Mouse (Mus musculus): ENCODE results near the gene Bag6. TPM values are rescaled to one million over a fixed set of nuclear protein-coding genes. Genes with fewer than 3 reads are reported as not detected.

Bag6 gene
- polyA plus RNA-seq, 1 experiment: 103 TPM

- WGBS: under 1% methylated on average over 43 of the region's 43 CpGs
Measured at GRCm38 (mm10) chr17:35135591-35136320, 778 bp downstream of the Bag6 start.

GRCm38 (mm10) chr17:35139269-35139668 lies 4.3 kb downstream of the Bag6 start:
- 90% methylated on average over 3 of the region's 3 CpGs for WGBS
- DNase-seq (ENCODE audit: low read depth, low spot score): no peak

More at GRCm38 (mm10) chr17:35135591-35136320, 778 bp downstream of the Bag6 start:
- no peak for DNase-seq (ENCODE audit: low read depth, low spot score)

GRCm38 (mm10) chr17:35140490-35140996 lies 5.6 kb downstream of the Bag6 start:
- no peak for DNase-seq (ENCODE audit: low read depth, low spot score)
- 77% methylated on average over 16 of the region's 16 CpGs for WGBS

- WGBS: 76% methylated on average over 6 of the region's 6 CpGs
- no peak for DNase-seq (ENCODE audit: low read depth, low spot score)
Measured at GRCm38 (mm10) chr17:35141971-35142370, 7.0 kb downstream of the Bag6 start.

DNA sequence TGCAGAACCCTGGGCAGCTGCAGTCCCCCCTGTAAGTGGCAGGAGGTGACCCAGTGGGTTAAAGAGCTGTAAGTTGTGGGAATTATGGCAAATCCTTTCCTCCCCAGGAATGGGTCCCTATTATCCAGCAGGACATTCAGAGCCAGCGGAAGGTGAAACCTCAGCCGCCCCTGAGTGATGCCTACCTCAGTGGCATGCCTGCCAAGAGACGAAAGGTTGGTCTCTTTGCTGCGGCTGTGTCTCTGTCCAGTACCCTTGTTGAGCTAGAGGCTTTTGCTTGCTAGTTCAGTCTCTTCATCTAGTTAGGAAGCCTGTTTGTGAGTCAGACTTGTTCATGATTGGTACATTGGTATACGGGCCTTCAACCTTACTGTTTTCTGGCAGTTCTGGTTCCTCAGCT lies 11.2 kb downstream of the Bag6 start:
- DNase-seq (ENCODE audit: low read depth, low spot score): no peak

GRCm38 (mm10) chr17:35147348-35147747 lies 12.4 kb downstream of the Bag6 start:
- WGBS: 38% methylated on average over 3 of the region's 3 CpGs
- no peak for DNase-seq (ENCODE audit: low read depth, low spot score)

More for the DNA sequence above, 11.2 kb downstream of the Bag6 start:
- WGBS: 80% methylated on average over 5 of the region's 5 CpGs

DNA sequence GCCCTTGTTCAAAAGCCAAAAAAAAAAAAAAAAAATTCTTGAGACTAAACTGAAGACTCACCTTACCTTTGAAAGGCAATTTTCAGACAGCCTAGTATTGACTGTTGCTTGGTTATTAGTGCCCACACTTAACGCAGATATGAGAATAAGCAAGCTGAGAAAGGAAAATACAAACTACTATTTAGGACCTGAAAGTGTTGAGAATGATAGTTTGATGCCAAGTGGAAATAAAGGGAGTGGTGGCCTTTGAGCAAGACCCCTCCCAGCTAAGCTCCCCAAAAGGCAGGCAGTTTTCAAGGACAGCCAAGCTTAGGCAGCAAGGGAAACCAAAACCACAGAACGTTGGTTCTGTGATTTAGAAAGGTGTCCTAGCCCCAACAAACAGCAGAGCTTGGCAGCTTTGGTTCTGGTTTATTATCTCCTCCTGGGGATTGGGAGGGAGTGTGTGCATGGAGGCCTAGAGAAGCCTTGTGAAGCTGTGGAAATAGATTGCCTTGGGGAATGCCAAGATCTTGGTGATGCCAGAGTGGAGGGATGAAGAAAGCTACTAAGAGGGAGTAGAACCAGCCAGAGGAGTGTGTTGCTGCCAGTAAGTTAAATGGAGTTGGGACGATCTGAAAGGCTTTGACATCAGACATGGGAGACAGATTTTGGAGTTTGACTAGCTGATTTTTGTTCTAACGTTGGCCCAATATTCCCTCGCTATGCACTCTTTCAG lies 13.1 kb downstream of the Bag6 start:
- no peak for DNase-seq (ENCODE audit: low read depth, low spot score)
- 47% methylated on average over 5 of the region's 5 CpGs for WGBS

GRCm38 (mm10) chr17:35152121-35152520 lies 17.1 kb downstream of the Bag6 start:
- DNase-seq (ENCODE audit: low read depth, low spot score): no peak
- WGBS: 77% methylated on average over 4 of the region's 4 CpGs

- no peak for DNase-seq (ENCODE audit: low read depth, low spot score)
- 84% methylated on average over 9 of the region's 9 CpGs for WGBS
Measured at GRCm38 (mm10) chr17:35153077-35153476, 18.1 kb downstream of the Bag6 start.

GRCm38 (mm10) chr17:35153931-35154330 lies 19.0 kb downstream of the Bag6 start:
- WGBS: 72% methylated on average over 4 of the region's 4 CpGs
- no peak for DNase-seq (ENCODE audit: low read depth, low spot score)

DNA sequence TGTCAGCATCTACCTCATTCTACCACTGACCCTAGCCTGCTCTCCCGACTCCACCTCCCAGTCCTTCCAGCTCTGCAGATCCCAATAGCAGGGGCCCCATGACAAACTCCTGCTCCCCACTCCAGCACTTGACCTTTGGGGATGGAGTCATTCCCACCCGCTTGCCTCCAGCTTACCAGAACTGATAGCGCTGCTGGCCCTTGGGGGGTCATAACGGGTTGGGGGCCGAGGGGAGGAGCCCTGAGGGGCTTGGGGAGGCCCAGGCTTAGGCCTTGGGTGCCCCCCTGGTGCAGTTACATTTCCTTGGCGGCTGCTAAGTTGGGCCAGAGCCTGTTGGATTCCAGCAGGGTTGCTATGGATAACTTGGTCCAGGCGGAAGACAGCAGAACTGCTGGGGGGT lies 19.6 kb downstream of the Bag6 start:
- DNase-seq (ENCODE audit: low read depth, low spot score): no peak
- WGBS: 87% methylated on average over 7 of the region's 7 CpGs

GRCm38 (mm10) chr17:35155451-35155850 lies 20.5 kb downstream of the Bag6 start:
- WGBS: 88% methylated on average over 12 of the region's 12 CpGs
- DNase-seq (ENCODE audit: low read depth, low spot score): no peak

GRCm38 (mm10) chr17:35156461-35157200 lies 21.7 kb downstream of the Bag6 start:
- DNase-seq (ENCODE audit: low read depth, low spot score): no peak
- 86% methylated on average over 33 of the region's 33 CpGs for WGBS

- 88% methylated on average over 8 of the region's 8 CpGs for WGBS
- no peak for DNase-seq (ENCODE audit: low read depth, low spot score)
Measured at GRCm38 (mm10) chr17:35157254-35157653, 22.3 kb downstream of the Bag6 start.

GRCm38 (mm10) chr17:35157661-35158175 lies 22.7 kb downstream of the Bag6 start:
- 92% methylated on average over 8 of the region's 8 CpGs for WGBS
- no peak for DNase-seq (ENCODE audit: low read depth, low spot score)

DNA sequence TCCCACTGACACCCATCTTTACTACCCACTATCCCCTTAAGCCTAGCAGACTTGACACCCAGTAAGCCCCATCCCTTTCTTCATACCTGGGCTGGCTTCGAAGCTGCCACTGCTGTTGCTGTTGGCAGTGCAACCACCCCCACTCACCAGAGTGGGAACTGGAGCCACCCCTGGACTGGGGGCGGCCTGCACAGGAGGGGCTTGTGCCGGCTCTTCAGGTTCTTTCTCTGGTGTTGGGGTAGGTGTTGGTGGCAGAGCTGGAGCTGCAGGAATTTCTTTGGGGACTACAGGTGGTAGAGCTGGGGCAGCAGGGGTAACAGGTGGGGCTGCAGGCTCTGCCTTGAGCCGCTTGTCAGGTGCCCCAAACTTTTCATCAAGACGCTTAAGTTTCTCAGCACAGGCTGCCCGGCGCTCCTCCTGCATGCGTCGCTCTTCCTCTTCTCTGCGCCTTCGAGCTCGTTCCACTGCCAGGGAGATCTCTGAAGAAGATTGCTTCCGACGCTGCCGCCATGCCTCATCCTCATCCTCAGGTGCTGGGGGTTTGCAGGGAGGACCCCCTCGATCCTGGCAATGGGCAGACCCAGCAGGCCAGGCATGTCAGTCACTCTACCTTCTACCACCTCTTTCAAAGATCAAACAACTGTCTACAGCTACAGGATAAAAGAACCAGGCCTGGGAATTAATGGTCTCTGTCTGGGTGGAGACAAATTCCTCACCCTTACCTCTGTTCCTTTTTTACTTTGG lies 24.0 kb downstream of the Bag6 start:
- 92% methylated on average over 16 of the region's 16 CpGs for WGBS
- DNase-seq (ENCODE audit: low read depth, low spot score): no peak

GRCm38 (mm10) chr17:35159638-35160037 lies 24.7 kb downstream of the Bag6 start:
- WGBS: 88% methylated on average over 7 of the region's 7 CpGs
- DNase-seq (ENCODE audit: low read depth, low spot score): no peak

DNA sequence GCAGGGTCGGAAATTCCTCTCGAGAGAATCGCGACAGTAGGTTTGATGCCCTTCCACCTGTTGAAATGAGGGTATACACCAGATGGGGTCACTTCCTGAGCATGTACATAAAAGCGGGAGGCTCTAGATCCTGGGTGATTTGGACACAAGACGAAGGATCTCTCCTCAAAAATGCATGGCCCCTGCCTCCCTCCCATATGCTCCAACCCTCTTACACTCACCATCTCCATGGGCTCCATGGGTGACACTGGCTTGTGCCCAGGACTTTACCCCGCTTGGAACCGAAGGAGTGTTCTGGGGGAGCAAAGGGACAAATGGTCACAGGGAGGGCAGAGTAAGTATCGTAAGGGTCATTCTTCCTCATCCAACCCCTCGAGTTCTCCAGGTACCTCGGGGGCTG lies 26.4 kb downstream of the Bag6 start:
- 75% methylated on average over 11 of the region's 11 CpGs for WGBS
- no peak for DNase-seq (ENCODE audit: low read depth, low spot score)

DNA sequence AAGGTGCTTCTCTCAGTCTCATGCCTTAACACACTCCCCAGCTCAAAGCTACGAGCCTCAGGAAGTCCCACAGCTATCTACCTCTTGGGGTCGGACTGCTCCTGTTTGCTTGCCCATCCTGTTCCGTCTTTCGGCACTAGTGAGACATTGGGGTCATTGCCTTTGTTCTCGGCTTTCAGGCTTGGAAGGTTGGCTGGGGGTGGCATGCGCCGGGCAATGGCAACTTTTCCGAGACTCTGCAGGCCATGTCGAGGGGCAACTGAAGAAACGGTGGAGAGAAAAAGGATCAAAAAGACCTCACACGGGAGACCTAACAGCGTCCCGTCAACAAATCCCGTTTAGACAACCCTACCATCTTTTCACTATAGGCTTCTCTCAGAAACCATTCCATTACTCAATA lies 27.1 kb downstream of the Bag6 start:
- 61% methylated on average over 14 of the region's 14 CpGs for WGBS
- no peak for DNase-seq (ENCODE audit: low read depth, low spot score)

Data from large intestine, adult 2 months (tissue).